Mouse (Mus musculus): ENCODE data around the gene Oas1h.
"Not testable (repeated sequence)": the region's sequence is repeated elsewhere in the genome, so short reads cannot be mapped to it uniquely, and the experiment has no call there.

Oas1h gene

DNA sequence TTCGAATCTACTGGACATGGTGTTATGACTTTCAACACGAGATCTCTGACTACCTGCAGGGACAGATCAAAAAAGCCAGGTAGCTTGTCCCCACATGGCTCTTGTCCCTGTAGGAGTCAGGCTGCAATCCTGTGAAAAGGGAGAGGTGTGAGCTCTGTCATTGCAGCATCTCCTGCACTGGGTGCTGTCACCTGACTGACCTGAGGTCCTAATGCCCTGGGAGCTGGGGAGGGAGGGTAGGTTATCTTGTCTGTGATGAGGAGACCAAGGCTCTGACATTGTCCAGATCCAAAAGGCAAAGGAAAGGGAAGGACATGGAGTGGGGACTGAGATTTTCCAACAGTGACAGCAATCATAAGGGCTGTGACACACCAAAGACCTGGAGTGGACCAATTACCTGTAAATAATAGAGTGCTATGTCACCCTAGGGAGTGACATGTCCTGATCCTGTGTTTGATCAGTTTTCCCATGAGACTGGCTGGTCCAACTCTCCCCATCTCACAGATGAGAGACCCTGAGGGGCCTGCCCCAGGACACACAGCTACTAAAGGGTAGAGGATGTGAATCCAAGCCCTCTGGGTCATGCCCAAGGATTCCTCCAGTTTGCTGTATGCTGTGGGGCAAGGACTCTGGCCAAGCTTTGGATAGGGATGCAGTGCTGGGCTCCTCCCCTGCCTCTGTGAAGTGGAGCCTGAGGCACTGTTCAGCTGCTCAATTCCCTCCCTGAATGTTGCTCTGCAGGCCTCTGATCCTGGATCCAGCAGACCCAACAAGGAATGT, 58.1 kb downstream of the Oas1h start:
- ATAC-seq (ENCODE audit: insufficient number of reproducible peaks, low FRiP score, low TSS enrichment): not testable (repeated sequence)

DNA sequence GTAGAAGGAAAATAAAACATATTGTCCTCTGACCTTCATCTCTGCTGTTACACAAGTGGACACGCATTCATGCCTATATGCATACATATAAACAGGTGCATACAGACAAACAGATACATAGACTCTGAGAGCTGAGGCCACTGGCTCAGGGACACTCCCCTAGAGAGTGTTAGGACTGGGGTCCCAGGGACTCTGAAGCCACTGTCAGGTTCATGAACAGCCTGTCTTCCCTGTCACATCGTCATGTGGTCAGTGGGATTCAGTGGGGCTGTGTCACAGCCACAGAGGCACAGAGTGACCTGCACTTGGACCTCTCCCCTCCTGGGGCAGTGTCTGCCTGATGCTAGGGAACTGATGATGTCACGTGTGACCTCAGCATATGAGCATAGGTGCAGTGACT, 59.1 kb downstream of the Oas1h start:
- ATAC-seq (ENCODE audit: insufficient number of reproducible peaks, low FRiP score, low TSS enrichment): no peak

Measured in cerebellum, adult (tissue).